Mouse (Mus musculus) thymus, adult 2 months (tissue): ENCODE data around the gene Ttc7.

ENCODE experiments used
- CTCF ChIP-seq: fragments of 200-500 bp; IDR thresholded peaks from 2 replicates; pipeline ENCODE4 v1.5.1; 2012; ENCODE audit warnings: mild to moderate bottlenecking, control low read depth, low read length, moderate library complexity, borderline replicate concordance; ENCODE audit not compliant: control insufficient read depth, poor library complexity, insufficient read depth; ENCODE audit errors: extremely low read depth
- POLR2A ChIP-seq: fragments of 200-500 bp; IDR thresholded peaks from 2 replicates; pipeline ENCODE4 v1.6.1; 2012; ENCODE audit warnings: mild to moderate bottlenecking, low read length, control low read depth, moderate library complexity; ENCODE audit not compliant: control insufficient read depth, poor library complexity, insufficient read depth; ENCODE audit errors: extremely low read depth

GRCm38 (mm10) chr17:87345252-87345593, 62.5 kb downstream of the Ttc7 start:
- TF ChIP-seq POLR2A (no peak), CTCF (no peak)
